Mouse (Mus musculus) liver, postnatal 0 days (tissue): ENCODE measurements around the gene Bcas2. TPM values are rescaled to one million over a fixed set of nuclear protein-coding genes. Genes with fewer than 3 reads are reported as not detected.
"Not testable (repeated sequence)": the region's sequence is repeated elsewhere in the genome, so short reads cannot be mapped to it uniquely, and the experiment has no call there.

Source experiments
- ATAC-seq: fragments of 200-750 bp; cut with Nextera tagmentation; 2 replicates; pipeline ENCODE4 v1.8.0; 2017; ENCODE audit warnings: mild to moderate bottlenecking, moderate library complexity
- DNase-seq: peaks from one replicate; pipeline ENCODE4 v3.0.0-alpha.2; 2016
- H3K27ac ChIP-seq: fragments of 300-500 bp; sonication (generic); 2 replicates; pipeline ENCODE4 v1.5.1; 2014; ENCODE audit warnings: antibody characterized with exemption, moderate library complexity, mild to moderate bottlenecking, low read depth
- H3K27me3 ChIP-seq: fragments of 300-500 bp; sonication (generic); 2 replicates; pipeline ENCODE4 v1.6.1; 2014; ENCODE audit warnings: low read length, control low read depth, mixed read lengths; ENCODE audit not compliant: insufficient read depth
- H3K36me3 ChIP-seq: fragments of 300-500 bp; sonication (generic); replicated peaks from 2 replicates; pipeline ENCODE4 v1.6.1; 2014; ENCODE audit warnings: mild to moderate bottlenecking, control low read depth, low read length, moderate library complexity, mixed read lengths; ENCODE audit not compliant: insufficient read depth
- H3K4me1 ChIP-seq: fragments of 300-500 bp; sonication (generic); 2 replicates; pipeline ENCODE4 v1.6.1; 2014; ENCODE audit warnings: antibody characterized with exemption, mild to moderate bottlenecking, control low read depth; ENCODE audit not compliant: insufficient read depth
- H3K4me2 ChIP-seq: fragments of 300-500 bp; sonication (generic); 2 replicates; pipeline ENCODE4 v1.6.1; 2014; ENCODE audit warnings: low read depth, mild to moderate bottlenecking, low read length, moderate library complexity, mixed read lengths
- H3K4me3 ChIP-seq: fragments of 300-500 bp; sonication (generic); 2 replicates; pipeline ENCODE4 v1.5.1; 2014; ENCODE audit warnings: low read depth, low read length
- H3K9ac ChIP-seq: fragments of 300-500 bp; sonication (generic); replicated peaks from 2 replicates; pipeline ENCODE4 v1.6.1; 2014; ENCODE audit warnings: mild to moderate bottlenecking, moderate library complexity
- H3K9me3 ChIP-seq: fragments of 300-500 bp; sonication (generic); 2 replicates; pipeline ENCODE4 v1.6.1; 2016; ENCODE audit warnings: mild to moderate bottlenecking, control low read depth, low read length, mixed read lengths
- CTCF ChIP-seq: sonication (generic); IDR thresholded peaks from 2 replicates; pipeline ENCODE4 v1.5.1; 2016; ENCODE audit warnings: antibody characterized with exemption, low read depth
- EP300 ChIP-seq: IDR thresholded peaks from 2 replicates; pipeline ENCODE4 v1.6.1; 2016; ENCODE audit warnings: antibody characterized with exemption, low read depth, mild to moderate bottlenecking
- WGBS: fragments of 180-500 bp; shearing (Covaris S2); extraction: QIAGEN DNeasy Blood & Tissue Kit; methylation state at CpG from one replicate; pipeline ENCODE4 v1.1.7; 2014; ENCODE audit not compliant: insufficient replicate concordance; 5-methylcytosine and 5-hydroxymethylcytosine counted together
- polyA plus RNA-seq: library from polyadenylated mRNA; unstranded; fragments of >200 nt; fragmentation: Nextera tagmentation; extraction: Ambion mirVana; gene quantifications from 2 replicates; pipeline ENCODE4 v1.2.1, GENCODE M21; 2015

The Bcas2 gene
- polyA plus RNA-seq, 1 experiment from 2014 or later, result 73.7 TPM

- no peak overlapping the region for H3K27ac ChIP-seq
- no peak for DNase-seq
- no peak for ATAC-seq
- peaks cover 9% of the 10 kb centered on the region; the same call in 1 of the 2 replicates for H3K4me1 ChIP-seq
- no peak overlapping the region for H3K4me3 ChIP-seq
- no peaks in the 10 kb centered on the region for H3K27me3 ChIP-seq
- no peak overlapping the region for H3K9ac ChIP-seq
- 89% methylated on average over 9 of the region's 9 CpGs for whole genome bisulfite sequencing
- no peak for TF ChIP-seq CTCF
- no peak for TF ChIP-seq EP300
- H3K9me3 ChIP-seq, result no peaks in the 10 kb centered on the region
- H3K36me3 ChIP-seq, result peaks cover 40% of the 10 kb centered on the region
- no peak overlapping the region for H3K4me2 ChIP-seq
Observed at GRCm38 (mm10) chr3:103179527-103179926, 8.1 kb downstream of the Bcas2 start.

- Histone ChIP-seq H3K4me3 (no peak overlapping the region), H3K4me2 (no peak overlapping the region), H3K9me3 (no peaks in the 10 kb centered on the region), H3K9ac (no peak overlapping the region), H3K36me3 (peaks cover 25% of the 10 kb centered on the region), H3K27ac (no peak overlapping the region), H3K27me3 (no peaks in the 10 kb centered on the region), H3K4me1 (0 out of 2 replicates have a peak, but pooled peaks cover 5% of the 10 kb centered on the region)
- ATAC-seq (no peak), DNase-seq (no peak)
- WGBS, result 44% methylated on average over 4 of the region's 4 CpGs
- TF ChIP-seq EP300 (no peak), CTCF (peak; percentile 45)
Observed at GRCm38 (mm10) chr3:103181171-103181570, 9.7 kb downstream of the Bcas2 start.

- no peaks in the 10 kb centered on the region for H3K27me3 ChIP-seq
- no peak for TF ChIP-seq EP300
- TF ChIP-seq CTCF, result no peak
- H3K4me2 ChIP-seq, result no peak overlapping the region
- ATAC-seq, result no peak
- no peak overlapping the region for H3K9ac ChIP-seq
- H3K9me3 ChIP-seq, result 0 out of 2 replicates have a peak, but pooled peaks cover 2% of the 10 kb centered on the region
- H3K36me3 ChIP-seq, result peaks cover 9% of the 10 kb centered on the region
- no peak for DNase-seq
- H3K4me3 ChIP-seq, result no peak overlapping the region
- WGBS, result 83% methylated on average over 14 of the region's 14 CpGs
- no peak overlapping the region for H3K27ac ChIP-seq
- no peaks in the 10 kb centered on the region for H3K4me1 ChIP-seq
Observed at GRCm38 (mm10) chr3:103182821-103183220, 11.4 kb downstream of the Bcas2 start.

- not testable (repeated sequence) for DNase-seq, H3K27ac ChIP-seq, H3K4me1 ChIP-seq, H3K4me2 ChIP-seq, H3K9me3 ChIP-seq, H3K27me3 ChIP-seq, ATAC-seq, H3K36me3 ChIP-seq, H3K4me3 ChIP-seq, H3K9ac ChIP-seq
- peak; percentile 48 for TF ChIP-seq CTCF
Observed at GRCm38 (mm10) chr3:103184467-103184866, 13.0 kb downstream of the Bcas2 start.

- WGBS, result 81% methylated on average over 5 of the region's 5 CpGs
- TF ChIP-seq CTCF (no peak), EP300 (no peak)
- H3K4me2 ChIP-seq, result no peak overlapping the region
- H3K9me3 ChIP-seq, result peaks cover 6% of the 10 kb centered on the region
- H3K36me3 ChIP-seq, result no peaks in the 10 kb centered on the region
- H3K27ac ChIP-seq, result no peak overlapping the region
- H3K9ac ChIP-seq, result no peak overlapping the region
- DNase-seq (no peak), ATAC-seq (no peak)
- H3K27me3 ChIP-seq, result no peaks in the 10 kb centered on the region
- no peaks in the 10 kb centered on the region for H3K4me1 ChIP-seq
- no peak overlapping the region for H3K4me3 ChIP-seq
Observed at GRCm38 (mm10) chr3:103188451-103188850, 17.0 kb downstream of the Bcas2 start.

- Histone ChIP-seq H3K9ac (no peak overlapping the region), H3K27ac (no peak overlapping the region), H3K36me3 (no peaks in the 10 kb centered on the region), H3K4me3 (no peak overlapping the region), H3K9me3 (peaks cover 10% of the 10 kb centered on the region), H3K4me2 (no peak overlapping the region), H3K27me3 (no peaks in the 10 kb centered on the region), H3K4me1 (no peaks in the 10 kb centered on the region)
- TF ChIP-seq CTCF (no peak), EP300 (no peak)
- DNase-seq, result no peak
- no peak for ATAC-seq
- 85% methylated on average over 2 of the region's 2 CpGs for WGBS
Observed at GRCm38 (mm10) chr3:103188856-103189255, 17.4 kb downstream of the Bcas2 start.

- Histone ChIP-seq H3K4me3 (no peak overlapping the region), H3K9ac (no peak overlapping the region), H3K27me3 (no peaks in the 10 kb centered on the region), H3K36me3 (no peaks in the 10 kb centered on the region), H3K4me2 (no peak overlapping the region), H3K27ac (no peak overlapping the region), H3K9me3 (peaks cover 10% of the 10 kb centered on the region), H3K4me1 (0 out of 2 replicates have a peak, but pooled peaks cover 3% of the 10 kb centered on the region)
- no peak for TF ChIP-seq CTCF
- no peak for TF ChIP-seq EP300
- no peak for ATAC-seq
- WGBS, result 86% methylated on average over 4 of the region's 4 CpGs
- DNase-seq, result no peak
Observed at GRCm38 (mm10) chr3:103192161-103192560, 20.7 kb downstream of the Bcas2 start.
